Mouse (Mus musculus): Measurements from ENCODE around the gene Cbs. TPM values are rescaled to one million over a fixed set of nuclear protein-coding genes. Genes with fewer than 3 reads are reported as not detected.

Gene Cbs
- 5.4 and 7.2 TPM in 2 replicates for polyA plus RNA-seq (2012; rRNA removed)

GRCm38 (mm10) chr17:31636942-31637811 lies at the start of gene Cbs:
Gene Cbs, minus strand, starts transcription at chr17:31637238.
- peak; percentile 82 for DNase-seq (ENCODE audit: low read depth)
- TF ChIP-seq CTCF (IDR thresholded peaks at IDR 0.05; ENCODE audit: borderline replicate concordance, extremely low read depth, insufficient read depth, insufficient read length) (no peak), POLR2A (IDR thresholded peaks at IDR 0.05; ENCODE audit: borderline replicate concordance, extremely low read depth, insufficient read depth, insufficient read length, poor library complexity, severe bottlenecking) (no peak)

- TF ChIP-seq CTCF (IDR thresholded peaks at IDR 0.05; ENCODE audit: borderline replicate concordance, extremely low read depth, insufficient read depth, insufficient read length) (no peak), POLR2A (IDR thresholded peaks at IDR 0.05; ENCODE audit: borderline replicate concordance, extremely low read depth, insufficient read depth, insufficient read length, poor library complexity, severe bottlenecking) (no peak)
- peak; percentile 68 for DNase-seq (ENCODE audit: low read depth)
These were observed 49.2 kb upstream of the Cbs start for GRCm38 (mm10) chr17:31686225-31686564.

GRCm38 (mm10) chr17:31685514-31686224 lies 48.6 kb upstream of the Cbs start:
- no peak for TF ChIP-seq POLR2A (IDR thresholded peaks at IDR 0.05; ENCODE audit: borderline replicate concordance, extremely low read depth, insufficient read depth, insufficient read length, poor library complexity, severe bottlenecking)
- TF ChIP-seq CTCF (IDR thresholded peaks at IDR 0.05; ENCODE audit: borderline replicate concordance, extremely low read depth, insufficient read depth, insufficient read length) = peak; percentile 90
- peak; percentile 96 for DNase-seq (ENCODE audit: low read depth)

- TF ChIP-seq POLR2A (IDR thresholded peaks at IDR 0.05; ENCODE audit: borderline replicate concordance, extremely low read depth, insufficient read depth, insufficient read length, poor library complexity, severe bottlenecking) (no peak), CTCF (IDR thresholded peaks at IDR 0.05; ENCODE audit: borderline replicate concordance, extremely low read depth, insufficient read depth, insufficient read length) (no peak)
- DNase-seq (ENCODE audit: low read depth) = no peak
These were observed 43.4 kb upstream of the Cbs start for GRCm38 (mm10) chr17:31680450-31680849.

GRCm38 (mm10) chr17:31677507-31677906 lies 40.5 kb upstream of the Cbs start, which contains the start of gene Cryaa:
Gene Cryaa, plus strand, starts transcription at chr17:31677807.
- no peak for TF ChIP-seq POLR2A (IDR thresholded peaks at IDR 0.05; ENCODE audit: borderline replicate concordance, extremely low read depth, insufficient read depth, insufficient read length, poor library complexity, severe bottlenecking)
- no peak for TF ChIP-seq CTCF (IDR thresholded peaks at IDR 0.05; ENCODE audit: borderline replicate concordance, extremely low read depth, insufficient read depth, insufficient read length)
- DNase-seq (ENCODE audit: low read depth) = no peak

- DNase-seq (ENCODE audit: low read depth) = no peak
- no peak for TF ChIP-seq POLR2A (IDR thresholded peaks at IDR 0.05; ENCODE audit: borderline replicate concordance, extremely low read depth, insufficient read depth, insufficient read length, poor library complexity, severe bottlenecking)
These were observed 37.4 kb upstream of the Cbs start for GRCm38 (mm10) chr17:31674426-31674825.

GRCm38 (mm10) chr17:31672279-31672678 lies 35.2 kb upstream of the Cbs start:
- no peak for TF ChIP-seq POLR2A (IDR thresholded peaks at IDR 0.05; ENCODE audit: borderline replicate concordance, extremely low read depth, insufficient read depth, insufficient read length, poor library complexity, severe bottlenecking)
- no peak for TF ChIP-seq CTCF (IDR thresholded peaks at IDR 0.05; ENCODE audit: borderline replicate concordance, extremely low read depth, insufficient read depth, insufficient read length)
- no peak for DNase-seq (ENCODE audit: low read depth)

- DNase-seq (ENCODE audit: low read depth) = no peak
- no peak for TF ChIP-seq POLR2A (IDR thresholded peaks at IDR 0.05; ENCODE audit: borderline replicate concordance, extremely low read depth, insufficient read depth, insufficient read length, poor library complexity, severe bottlenecking)
- TF ChIP-seq CTCF (IDR thresholded peaks at IDR 0.05; ENCODE audit: borderline replicate concordance, extremely low read depth, insufficient read depth, insufficient read length) = no peak
These were observed 34.7 kb upstream of the Cbs start for GRCm38 (mm10) chr17:31671698-31672097.

- TF ChIP-seq CTCF (IDR thresholded peaks at IDR 0.05; ENCODE audit: borderline replicate concordance, extremely low read depth, insufficient read depth, insufficient read length) = no peak
- TF ChIP-seq POLR2A (IDR thresholded peaks at IDR 0.05; ENCODE audit: borderline replicate concordance, extremely low read depth, insufficient read depth, insufficient read length, poor library complexity, severe bottlenecking) = no peak
- no peak for DNase-seq (ENCODE audit: low read depth)
These were observed 33.1 kb upstream of the Cbs start for GRCm38 (mm10) chr17:31670163-31670562.

GRCm38 (mm10) chr17:31668306-31668705 lies 31.3 kb upstream of the Cbs start:
- TF ChIP-seq POLR2A (IDR thresholded peaks at IDR 0.05; ENCODE audit: borderline replicate concordance, extremely low read depth, insufficient read depth, insufficient read length, poor library complexity, severe bottlenecking) = no peak
- DNase-seq (ENCODE audit: low read depth) = no peak

- DNase-seq (ENCODE audit: low read depth) = peak; percentile 87
- TF ChIP-seq POLR2A (IDR thresholded peaks at IDR 0.05; ENCODE audit: borderline replicate concordance, extremely low read depth, insufficient read depth, insufficient read length, poor library complexity, severe bottlenecking) = no peak
- TF ChIP-seq CTCF (IDR thresholded peaks at IDR 0.05; ENCODE audit: borderline replicate concordance, extremely low read depth, insufficient read depth, insufficient read length) = peak; percentile 89
These were observed 27.7 kb upstream of the Cbs start for GRCm38 (mm10) chr17:31664760-31665159.

- TF ChIP-seq CTCF (IDR thresholded peaks at IDR 0.05; ENCODE audit: borderline replicate concordance, extremely low read depth, insufficient read depth, insufficient read length) (peak; percentile 16; the same call in 1 of the 2 replicates), POLR2A (IDR thresholded peaks at IDR 0.05; ENCODE audit: borderline replicate concordance, extremely low read depth, insufficient read depth, insufficient read length, poor library complexity, severe bottlenecking) (no peak)
- no peak for DNase-seq (ENCODE audit: low read depth)
These were observed 25.8 kb upstream of the Cbs start for GRCm38 (mm10) chr17:31662855-31663254.

All from brain, embryonic 14.5 days (tissue).